Mouse (Mus musculus) thymus, adult 2 months (tissue): ENCODE measurements at regions not wholly inside any gene's neighbourhood (a gene's known extent, or its start where the extent isn't known, plus 50 kb on each side); places are given as distances from the start of the nearest gene placed in this dataset.
A peak's percentile ranks its signal among the peaks of the same experiment; 100 is the strongest.

Experiments
- DNase-seq: peaks from one replicate; pipeline ENCODE4 v3.0.0; 2021
- H3K27ac ChIP-seq: fragments of 200-500 bp; 2 replicates; pipeline ENCODE4 v1.5.1; 2012; ENCODE audit warnings: low read length, control low read depth; ENCODE audit not compliant: control insufficient read depth, insufficient read depth
- H3K27me3 ChIP-seq: fragments of 200-500 bp; 2 replicates; pipeline ENCODE4 v1.6.1; 2012; ENCODE audit warnings: mild to moderate bottlenecking, low read length, moderate library complexity, mixed read lengths; ENCODE audit not compliant: control insufficient read depth, insufficient read depth
- H3K36me3 ChIP-seq: fragments of 200-500 bp; 2 replicates; pipeline ENCODE4 v1.6.1; 2012; ENCODE audit warnings: mild to moderate bottlenecking, low read length, moderate library complexity; ENCODE audit not compliant: control insufficient read depth, insufficient read depth
- H3K4me1 ChIP-seq: fragments of 200-500 bp; replicated peaks from 2 replicates; pipeline ENCODE4 v1.6.1; 2012; ENCODE audit warnings: low read length; ENCODE audit not compliant: control insufficient read depth, insufficient read depth
- H3K4me3 ChIP-seq: fragments of 200-500 bp; 2 replicates; pipeline ENCODE4 v1.5.1; 2012; ENCODE audit warnings: mild to moderate bottlenecking, low read length, control low read depth, moderate library complexity; ENCODE audit not compliant: control insufficient read depth, insufficient read depth
- CTCF ChIP-seq: fragments of 200-500 bp; IDR thresholded peaks from 2 replicates; pipeline ENCODE4 v1.5.1; 2012; ENCODE audit warnings: mild to moderate bottlenecking, control low read depth, low read length, moderate library complexity, borderline replicate concordance; ENCODE audit not compliant: control insufficient read depth, poor library complexity, insufficient read depth; ENCODE audit errors: extremely low read depth
- POLR2A ChIP-seq: fragments of 200-500 bp; IDR thresholded peaks from 2 replicates; pipeline ENCODE4 v1.6.1; 2012; ENCODE audit warnings: mild to moderate bottlenecking, low read length, control low read depth, moderate library complexity; ENCODE audit not compliant: control insufficient read depth, poor library complexity, insufficient read depth; ENCODE audit errors: extremely low read depth
- WGBS: fragments of 180-500 bp; shearing (Covaris S2); methylation state at CpG from one replicate; pipeline ENCODE4 v1.1.7; 2018; 5-methylcytosine and 5-hydroxymethylcytosine counted together

DNA sequence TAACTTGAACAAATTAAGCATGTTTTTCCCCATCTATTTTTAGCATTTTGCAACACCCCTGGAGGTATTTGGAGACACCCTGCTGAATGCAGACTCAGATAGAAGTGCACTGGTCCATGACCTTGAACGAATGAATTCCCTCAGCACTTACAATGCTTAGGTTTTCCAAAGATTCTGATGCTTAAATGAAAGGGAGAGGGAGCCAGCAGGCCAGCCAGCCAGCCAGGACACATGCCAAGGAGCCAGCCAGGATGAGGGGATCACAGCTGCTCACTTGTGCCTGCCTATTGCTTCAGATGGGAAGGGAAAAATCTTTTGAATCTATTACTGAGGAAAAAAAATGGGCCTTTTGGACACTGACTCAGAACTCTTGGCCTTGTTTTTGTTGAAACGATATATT is 750.0 kb upstream of the 2610301B20Rik start:
- Histone ChIP-seq H3K4me1 (no peaks in the 10 kb centered on the region), H3K36me3 (no peaks in the 10 kb centered on the region), H3K27ac (no peak overlapping the region), H3K4me3 (no peak overlapping the region), H3K27me3 (no peaks in the 10 kb centered on the region)
- no peak for TF ChIP-seq CTCF
- TF ChIP-seq POLR2A: no peak
- WGBS: 82% methylated on average over 2 of the region's 2 CpGs
- no peak for DNase-seq

DNA sequence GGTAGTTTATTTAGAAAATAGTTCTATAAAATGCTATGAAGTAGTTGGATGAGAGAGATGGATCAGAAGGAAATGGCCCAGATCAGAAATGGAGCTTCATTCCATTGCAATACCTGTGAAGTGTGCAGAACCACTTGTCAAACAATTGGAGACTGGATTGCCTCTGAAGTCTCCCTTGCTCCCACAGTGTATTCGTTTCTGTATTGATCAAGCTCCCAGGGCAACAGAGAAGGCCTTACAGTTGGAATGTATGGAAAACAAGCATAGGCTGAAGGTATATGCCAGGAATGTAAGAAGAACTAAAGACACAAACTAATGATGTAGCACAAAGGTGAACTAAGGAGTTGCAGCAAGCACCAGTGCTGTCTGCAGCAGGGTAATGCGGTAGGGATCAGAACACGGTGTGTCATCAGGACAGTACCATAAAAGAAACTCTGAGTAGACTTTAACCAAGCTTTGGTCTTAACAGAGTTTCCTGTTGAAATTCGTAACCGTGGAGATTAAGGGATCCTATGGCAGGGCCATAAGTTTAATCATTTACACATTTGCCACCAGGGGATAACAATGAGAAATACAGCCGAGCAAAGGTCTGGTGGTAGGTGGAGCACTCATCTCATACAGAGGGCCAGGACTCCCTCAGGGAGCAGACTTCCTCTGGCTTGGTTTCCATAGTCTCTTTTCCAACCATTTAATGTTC is 732.9 kb upstream of the 2610301B20Rik start:
- no peak overlapping the region for H3K4me3 ChIP-seq
- no peak for DNase-seq
- H3K27me3 ChIP-seq: no peaks in the 10 kb centered on the region
- H3K4me1 ChIP-seq: no peaks in the 10 kb centered on the region
- H3K27ac ChIP-seq: no peak overlapping the region
- WGBS: 93% methylated on average over 6 of the region's 6 CpGs
- TF ChIP-seq CTCF: no peak
- TF ChIP-seq POLR2A: no peak
- no peaks in the 10 kb centered on the region for H3K36me3 ChIP-seq

DNA sequence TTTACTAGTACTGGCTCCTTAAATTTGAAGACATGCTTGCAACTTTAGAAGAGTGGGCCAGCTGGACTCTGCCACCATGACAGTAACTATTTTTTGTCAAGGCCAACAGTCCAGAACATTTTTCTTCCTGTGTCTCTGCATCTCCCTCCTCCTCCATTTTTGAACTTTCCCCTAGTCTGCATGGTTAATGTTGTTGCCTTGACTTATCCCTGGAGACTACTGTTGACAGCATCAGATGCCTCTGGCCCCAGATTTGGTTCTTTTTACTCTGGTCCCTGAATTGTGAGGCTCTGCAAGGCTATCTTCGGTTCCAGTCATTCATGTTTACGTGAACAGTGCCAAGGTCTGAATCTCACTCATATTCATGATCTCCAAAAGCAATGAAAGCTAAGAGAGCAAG is 724.4 kb upstream of the 2610301B20Rik start:
- no peaks in the 10 kb centered on the region for H3K27me3 ChIP-seq
- H3K4me3 ChIP-seq: no peak overlapping the region
- no peaks in the 10 kb centered on the region for H3K36me3 ChIP-seq
- 80% methylated on average over 2 of the region's 2 CpGs for WGBS
- no peaks in the 10 kb centered on the region for H3K4me1 ChIP-seq
- TF ChIP-seq CTCF: no peak
- no peak for TF ChIP-seq POLR2A
- H3K27ac ChIP-seq: no peak overlapping the region
- no peak for DNase-seq

DNA sequence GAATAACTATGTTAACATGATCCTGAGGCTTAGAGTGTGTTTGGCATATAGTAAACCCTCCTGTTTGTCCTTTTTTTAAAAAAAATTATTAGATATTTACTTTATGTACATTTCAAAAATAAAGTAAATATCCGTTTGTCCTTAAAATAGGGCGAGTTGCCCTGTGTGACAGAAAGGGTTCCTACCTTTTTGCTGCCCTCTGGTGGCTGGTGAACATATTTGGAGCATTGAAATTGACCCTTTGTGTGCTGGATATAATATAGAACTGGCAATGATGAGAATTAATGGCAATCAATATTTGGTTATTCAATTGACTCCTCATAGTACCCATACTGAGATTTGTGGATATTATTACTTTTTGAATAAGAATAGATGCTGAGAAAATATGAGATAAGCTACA is 723.8 kb upstream of the 2610301B20Rik start:
- 6% methylated on average over 2 of the region's 2 CpGs for whole genome bisulfite sequencing

DNA sequence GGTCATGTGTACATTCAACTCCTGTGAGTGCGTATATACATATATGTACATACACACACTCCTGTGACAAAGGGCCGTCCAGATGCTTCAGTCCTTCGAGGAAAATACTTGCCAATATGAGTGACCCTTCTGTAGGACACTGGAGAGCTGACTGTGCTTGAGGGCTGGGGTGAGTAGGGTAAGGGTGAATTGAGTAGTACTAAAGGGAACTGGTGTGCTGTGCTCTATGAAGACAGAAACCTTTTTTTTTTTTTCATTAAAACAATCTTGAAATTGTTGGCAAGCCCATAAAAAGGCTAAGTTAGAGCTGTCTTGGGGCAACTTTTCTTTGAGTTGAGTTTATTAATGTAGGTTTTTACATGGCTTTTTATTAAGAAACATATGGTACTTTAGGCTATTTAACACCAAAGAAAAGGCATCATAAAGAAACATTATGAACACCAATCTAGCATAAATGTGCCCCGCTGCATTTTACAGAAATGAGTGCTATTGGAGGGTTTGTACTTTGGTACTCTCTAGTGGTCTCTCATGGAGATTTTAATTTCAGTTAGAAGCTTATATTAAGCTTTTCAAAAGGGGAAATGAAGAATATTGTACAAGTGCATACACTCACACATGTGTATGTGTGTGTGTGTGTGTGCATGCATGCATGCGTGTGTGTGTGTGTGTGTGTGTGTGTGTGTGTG is 718.5 kb upstream of the 2610301B20Rik start:
- Histone ChIP-seq H3K27me3 (no peaks in the 10 kb centered on the region), H3K36me3 (no peaks in the 10 kb centered on the region), H3K27ac (no peak overlapping the region), H3K4me3 (no peak overlapping the region), H3K4me1 (no peaks in the 10 kb centered on the region)
- DNase-seq: no peak
- 93% methylated on average over 5 of the region's 5 CpGs for WGBS
- TF ChIP-seq CTCF (no peak), POLR2A (no peak)

More for the DNA sequence above, 723.8 kb upstream of the 2610301B20Rik start:
- no peaks in the 10 kb centered on the region for H3K4me1 ChIP-seq
- H3K4me3 ChIP-seq: no peak overlapping the region
- TF ChIP-seq CTCF: no peak
- no peak for TF ChIP-seq POLR2A
- H3K27ac ChIP-seq: no peak overlapping the region
- no peaks in the 10 kb centered on the region for H3K36me3 ChIP-seq
- DNase-seq: peak; percentile 15
- no peaks in the 10 kb centered on the region for H3K27me3 ChIP-seq

DNA sequence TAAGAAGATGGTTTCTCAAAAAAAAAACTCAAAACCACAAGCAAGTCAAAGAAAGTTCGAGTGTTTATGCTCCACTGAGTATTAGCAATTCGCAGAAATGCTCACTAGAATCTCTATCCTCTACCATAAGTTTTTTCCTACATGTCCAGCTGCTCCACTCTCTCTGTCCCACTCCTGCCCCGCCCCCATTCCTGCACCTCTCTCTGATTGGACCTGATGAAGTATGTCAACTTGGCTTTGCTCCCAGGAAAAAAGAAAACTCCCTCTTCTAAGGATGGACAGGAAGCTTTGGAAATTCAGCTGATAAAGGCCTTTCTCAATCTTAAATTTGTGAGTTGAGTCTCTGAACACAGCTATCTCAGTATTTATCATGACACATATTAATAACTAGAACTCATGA is 684.4 kb upstream of the 2610301B20Rik start:
- H3K4me1 ChIP-seq: no peaks in the 10 kb centered on the region
- no peaks in the 10 kb centered on the region for H3K36me3 ChIP-seq
- H3K27me3 ChIP-seq: no peaks in the 10 kb centered on the region
- H3K4me3 ChIP-seq: no peak overlapping the region
- WGBS: 52% methylated on average over 3 of the region's 3 CpGs
- no peak overlapping the region for H3K27ac ChIP-seq
- no peak for DNase-seq
- TF ChIP-seq CTCF (no peak), POLR2A (no peak)
